Mouse (Mus musculus) C2C12 (cell line): ENCODE measurements around the gene Samd10.

Experiments
- CEBPB ChIP-seq: IDR thresholded peaks from one replicate; pipeline ENCODE4 v1.6.1; 2011; ENCODE audit warnings: low read depth, mild to moderate bottlenecking, control low read depth, moderate library complexity
- CTCF ChIP-seq: IDR thresholded peaks from one replicate; pipeline ENCODE4 v1.5.1; 2011; ENCODE audit not compliant: control insufficient read depth, insufficient read depth, insufficient read length
- FOSL1 ChIP-seq: IDR thresholded peaks from one replicate; pipeline ENCODE4 v1.8.0; 2011; ENCODE audit warnings: mild to moderate bottlenecking, low read length; ENCODE audit not compliant: poor library complexity, insufficient read depth, severe bottlenecking
- MAX ChIP-seq: IDR thresholded peaks from one replicate; pipeline ENCODE4 v1.6.1; 2011; ENCODE audit warnings: mild to moderate bottlenecking, control low read depth
- MYOD1 ChIP-seq: IDR thresholded peaks from one replicate; pipeline ENCODE4 v1.6.1; 2011; ENCODE audit warnings: low read depth; ENCODE audit not compliant: control insufficient read depth, insufficient read length
- USF1 ChIP-seq: IDR thresholded peaks from one replicate; pipeline ENCODE4 v1.6.1; 2011; ENCODE audit warnings: low read depth, mild to moderate bottlenecking, control low read depth, moderate library complexity

GRCm38 (mm10) chr2:181571941-181572670 is 26.9 kb downstream of the Samd10 start:
- TF ChIP-seq CTCF (no peak), MAX (no peak), USF1 (no peak), CEBPB (no peak), MYOD1 (no peak), FOSL1 (no peak)
